Mouse (Mus musculus): ENCODE results near the gene Tagap. TPM values are rescaled to one million over a fixed set of nuclear protein-coding genes. Genes with fewer than 3 reads are reported as not detected.

The Tagap gene
- polyA plus RNA-seq, 1 experiment from 2014 or later, result 0.80 TPM

DNA sequence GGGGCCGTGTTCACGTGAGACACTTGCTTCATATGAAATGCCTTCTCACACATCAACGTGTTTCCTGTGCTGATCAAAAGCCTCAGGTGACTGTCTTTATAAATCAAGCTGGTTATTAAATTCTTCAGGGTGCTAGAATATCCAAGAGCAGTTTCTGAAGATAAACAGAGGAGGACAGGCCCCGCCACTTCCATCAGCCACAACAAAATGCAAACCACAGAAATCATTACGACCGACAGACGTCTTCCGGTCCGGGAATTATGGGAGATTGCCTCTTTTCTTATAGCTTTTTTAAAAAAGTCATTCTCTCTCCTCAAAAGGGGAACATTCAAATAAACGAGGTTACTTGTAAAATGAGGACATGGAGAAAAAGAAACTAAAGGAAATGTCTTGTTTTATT is 41.2 kb upstream of the Tagap start:
- H3K4me3 ChIP-seq (ENCODE audit: low read depth, low read length), result no peak overlapping the region
- H3K27ac ChIP-seq (ENCODE audit: low read depth, low read length), result no peak overlapping the region
- H3K9ac ChIP-seq (ENCODE audit: low read depth, low read length), result no peak overlapping the region
- ATAC-seq, result no peak
- no peaks in the 10 kb centered on the region for H3K9me3 ChIP-seq (ENCODE audit: control insufficient read depth)
- H3K36me3 ChIP-seq (ENCODE audit: control insufficient read depth, insufficient read depth), result no peaks in the 10 kb centered on the region
- H3K4me2 ChIP-seq (replicated peaks; ENCODE audit: low read depth), result no peak overlapping the region
- TF ChIP-seq CTCF (IDR thresholded peaks at IDR 0.05; ENCODE audit: low read depth), result no peak
- no peaks in the 10 kb centered on the region for H3K27me3 ChIP-seq (replicated peaks; ENCODE audit: control insufficient read depth, insufficient read depth, low read length)
- 75% methylated on average over 10 of the region's 10 CpGs for WGBS
- no peaks in the 10 kb centered on the region for H3K4me1 ChIP-seq (replicated peaks; ENCODE audit: control insufficient read depth, insufficient read depth, low read length)

- H3K27ac ChIP-seq (ENCODE audit: low read depth, low read length), result no peak overlapping the region
- no peaks in the 10 kb centered on the region for H3K9me3 ChIP-seq (ENCODE audit: control insufficient read depth)
- 89% methylated on average over 20 of the region's 20 CpGs for WGBS
- no peaks in the 10 kb centered on the region for H3K4me1 ChIP-seq (replicated peaks; ENCODE audit: control insufficient read depth, insufficient read depth, low read length)
- no peak overlapping the region for H3K4me2 ChIP-seq (replicated peaks; ENCODE audit: low read depth)
- H3K27me3 ChIP-seq (replicated peaks; ENCODE audit: control insufficient read depth, insufficient read depth, low read length), result no peaks in the 10 kb centered on the region
- no peak for TF ChIP-seq CTCF (IDR thresholded peaks at IDR 0.05; ENCODE audit: low read depth)
- ATAC-seq, result no peak
- H3K36me3 ChIP-seq (ENCODE audit: control insufficient read depth, insufficient read depth), result no peaks in the 10 kb centered on the region
- H3K9ac ChIP-seq (ENCODE audit: low read depth, low read length), result no peak overlapping the region
- no peak overlapping the region for H3K4me3 ChIP-seq (ENCODE audit: low read depth, low read length)
Measured at GRCm38 (mm10) chr17:7887071-7887815, 38.6 kb upstream of the Tagap start.

GRCm38 (mm10) chr17:7888291-7888690 is 37.5 kb upstream of the Tagap start:
- Histone ChIP-seq H3K9ac (ENCODE audit: low read depth, low read length) (no peak overlapping the region), H3K27me3 (replicated peaks; ENCODE audit: control insufficient read depth, insufficient read depth, low read length) (no peaks in the 10 kb centered on the region), H3K27ac (ENCODE audit: low read depth, low read length) (no peak overlapping the region), H3K36me3 (ENCODE audit: control insufficient read depth, insufficient read depth) (no peaks in the 10 kb centered on the region), H3K4me3 (ENCODE audit: low read depth, low read length) (no peak overlapping the region), H3K4me1 (replicated peaks; ENCODE audit: control insufficient read depth, insufficient read depth, low read length) (no peaks in the 10 kb centered on the region), H3K9me3 (ENCODE audit: control insufficient read depth) (no peaks in the 10 kb centered on the region), H3K4me2 (replicated peaks; ENCODE audit: low read depth) (no peak overlapping the region)
- 90% methylated on average over 6 of the region's 6 CpGs for WGBS
- TF ChIP-seq CTCF (IDR thresholded peaks at IDR 0.05; ENCODE audit: low read depth), result no peak
- ATAC-seq, result no peak

- 80% methylated on average over 9 of the region's 9 CpGs for WGBS
Measured at GRCm38 (mm10) chr17:7889026-7889425, 36.8 kb upstream of the Tagap start.

GRCm38 (mm10) chr17:7892676-7893075 is 33.1 kb upstream of the Tagap start:
- TF ChIP-seq CTCF (IDR thresholded peaks at IDR 0.05; ENCODE audit: low read depth), result no peak
- H3K27me3 ChIP-seq (replicated peaks; ENCODE audit: control insufficient read depth, insufficient read depth, low read length), result no peaks in the 10 kb centered on the region
- H3K27ac ChIP-seq (ENCODE audit: low read depth, low read length), result no peak overlapping the region
- H3K4me3 ChIP-seq (ENCODE audit: low read depth, low read length), result no peak overlapping the region
- WGBS, result 63% methylated on average over 8 of the region's 8 CpGs
- no peaks in the 10 kb centered on the region for H3K36me3 ChIP-seq (ENCODE audit: control insufficient read depth, insufficient read depth)
- no peak overlapping the region for H3K4me2 ChIP-seq (replicated peaks; ENCODE audit: low read depth)
- H3K4me1 ChIP-seq (replicated peaks; ENCODE audit: control insufficient read depth, insufficient read depth, low read length), result no peaks in the 10 kb centered on the region
- no peak overlapping the region for H3K9ac ChIP-seq (ENCODE audit: low read depth, low read length)
- H3K9me3 ChIP-seq (ENCODE audit: control insufficient read depth), result no peaks in the 10 kb centered on the region
- no peak for ATAC-seq

More at GRCm38 (mm10) chr17:7889026-7889425, 36.8 kb upstream of the Tagap start:
- Histone ChIP-seq H3K36me3 (ENCODE audit: control insufficient read depth, insufficient read depth) (no peaks in the 10 kb centered on the region), H3K27ac (ENCODE audit: low read depth, low read length) (no peak overlapping the region), H3K9me3 (ENCODE audit: control insufficient read depth) (no peaks in the 10 kb centered on the region), H3K27me3 (replicated peaks; ENCODE audit: control insufficient read depth, insufficient read depth, low read length) (no peaks in the 10 kb centered on the region), H3K4me2 (replicated peaks; ENCODE audit: low read depth) (no peak overlapping the region), H3K4me3 (ENCODE audit: low read depth, low read length) (no peak overlapping the region), H3K9ac (ENCODE audit: low read depth, low read length) (no peak overlapping the region), H3K4me1 (replicated peaks; ENCODE audit: control insufficient read depth, insufficient read depth, low read length) (no peaks in the 10 kb centered on the region)
- ATAC-seq, result no peak
- no peak for TF ChIP-seq CTCF (IDR thresholded peaks at IDR 0.05; ENCODE audit: low read depth)

- Histone ChIP-seq H3K4me1 (replicated peaks; ENCODE audit: control insufficient read depth, insufficient read depth, low read length) (no peaks in the 10 kb centered on the region), H3K27ac (ENCODE audit: low read depth, low read length) (no peak overlapping the region), H3K9ac (ENCODE audit: low read depth, low read length) (no peak overlapping the region), H3K27me3 (replicated peaks; ENCODE audit: control insufficient read depth, insufficient read depth, low read length) (no peaks in the 10 kb centered on the region), H3K4me3 (ENCODE audit: low read depth, low read length) (no peak overlapping the region), H3K4me2 (replicated peaks; ENCODE audit: low read depth) (no peak overlapping the region), H3K36me3 (ENCODE audit: control insufficient read depth, insufficient read depth) (no peaks in the 10 kb centered on the region), H3K9me3 (ENCODE audit: control insufficient read depth) (no peaks in the 10 kb centered on the region)
- 84% methylated on average over 3 of the region's 3 CpGs for WGBS
- no peak for TF ChIP-seq CTCF (IDR thresholded peaks at IDR 0.05; ENCODE audit: low read depth)
- no peak for ATAC-seq
Measured at GRCm38 (mm10) chr17:7894094-7894493, 31.7 kb upstream of the Tagap start.

Measured in intestine, postnatal 0 days (tissue).